Mouse (Mus musculus): ENCODE measurements around the gene Amhr2. TPM values are rescaled to one million over a fixed set of nuclear protein-coding genes. Genes with fewer than 3 reads are reported as not detected.
A peak's percentile ranks its signal among the peaks of the same experiment; 100 is the strongest.

The Amhr2 gene
- polyA plus RNA-seq, 1 experiment from 2014 or later = 0.18 TPM

DNA sequence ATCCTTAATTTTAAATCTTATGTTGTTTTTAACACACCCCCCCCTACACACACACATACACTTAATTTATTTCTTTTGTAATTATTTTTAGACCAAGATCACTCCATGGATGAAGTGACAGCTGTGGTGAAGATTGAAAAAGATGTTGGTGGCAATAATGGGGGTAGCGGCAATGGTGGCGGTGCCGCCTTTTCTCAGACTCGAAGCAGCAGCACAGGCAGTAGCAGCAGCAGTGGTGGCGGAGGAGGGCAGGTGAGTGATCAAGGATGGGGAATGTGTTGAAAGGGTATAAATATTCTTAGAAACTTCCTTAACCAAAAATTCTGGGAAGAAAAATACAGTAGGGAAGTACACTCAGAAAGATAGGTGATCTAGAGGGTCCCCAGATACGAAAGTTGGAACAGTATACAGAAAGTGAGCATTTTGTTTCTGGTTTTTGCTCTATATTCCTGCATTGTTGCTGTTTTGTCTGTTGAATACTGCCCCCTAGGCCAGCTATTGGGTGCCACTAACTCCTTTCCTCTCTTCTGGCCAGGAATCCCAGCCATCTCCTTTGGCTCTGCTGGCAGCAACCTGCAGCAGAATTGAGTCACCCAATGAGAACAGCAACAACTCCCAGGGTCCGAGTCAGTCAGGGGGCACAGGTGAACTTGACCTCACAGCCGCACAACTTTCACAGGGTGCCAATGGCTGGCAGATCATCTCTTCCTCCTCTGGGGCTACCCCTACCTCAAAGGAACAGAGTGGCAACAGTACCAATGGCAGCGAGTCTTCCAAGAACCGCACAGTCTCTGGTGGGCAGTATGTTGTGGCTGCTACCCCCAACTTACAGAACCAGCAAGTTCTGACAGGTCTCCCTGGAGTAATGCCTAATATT is 37.2 kb upstream of the Amhr2 start:
- peaks cover 50% of the 10 kb centered on the region for H3K4me1 ChIP-seq (replicated peaks)
- no peak overlapping the region for H3K27ac ChIP-seq
- DNase-seq (ENCODE audit: low spot score) = no peak
- no peaks in the 10 kb centered on the region for H3K9me3 ChIP-seq
- H3K36me3 ChIP-seq = peaks cover 57% of the 10 kb centered on the region
- H3K27me3 ChIP-seq (ENCODE audit: insufficient read depth, poor library complexity, severe bottlenecking) = no peaks in the 10 kb centered on the region
- WGBS = 96% methylated on average over 10 of the region's 10 CpGs
- H3K4me3 ChIP-seq = peak overlapping the region; percentile 16; the same call in 1 of the 2 replicates

DNA sequence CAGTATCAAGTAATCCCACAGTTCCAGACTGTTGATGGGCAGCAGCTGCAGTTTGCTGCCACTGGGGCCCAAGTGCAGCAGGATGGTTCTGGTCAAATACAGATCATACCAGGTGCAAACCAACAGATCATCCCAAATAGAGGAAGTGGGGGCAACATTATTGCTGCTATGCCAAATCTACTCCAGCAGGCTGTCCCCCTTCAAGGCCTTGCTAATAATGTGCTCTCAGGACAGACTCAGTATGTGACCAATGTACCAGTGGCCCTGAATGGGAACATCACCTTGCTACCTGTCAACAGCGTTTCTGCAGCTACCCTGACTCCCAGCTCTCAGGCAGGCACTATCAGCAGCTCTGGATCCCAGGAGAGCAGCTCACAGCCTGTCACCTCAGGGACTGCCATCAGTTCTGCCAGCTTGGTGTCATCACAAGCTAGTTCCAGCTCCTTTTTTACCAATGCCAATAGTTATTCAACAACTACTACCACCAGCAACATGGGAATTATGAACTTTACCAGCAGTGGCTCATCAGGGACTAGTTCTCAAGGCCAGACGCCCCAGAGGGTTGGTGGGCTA is 36.5 kb upstream of the Amhr2 start:
- no peak for DNase-seq (ENCODE audit: low spot score)
- H3K9me3 ChIP-seq = no peaks in the 10 kb centered on the region
- H3K27me3 ChIP-seq (ENCODE audit: insufficient read depth, poor library complexity, severe bottlenecking) = no peaks in the 10 kb centered on the region
- H3K4me1 ChIP-seq (replicated peaks) = peaks cover 50% of the 10 kb centered on the region
- peaks cover 65% of the 10 kb centered on the region for H3K36me3 ChIP-seq
- WGBS = 86% methylated on average over 2 of the region's 2 CpGs
- no peak overlapping the region for H3K27ac ChIP-seq
- peak overlapping the region; percentile 25; the same call in 1 of the 2 replicates for H3K4me3 ChIP-seq

DNA sequence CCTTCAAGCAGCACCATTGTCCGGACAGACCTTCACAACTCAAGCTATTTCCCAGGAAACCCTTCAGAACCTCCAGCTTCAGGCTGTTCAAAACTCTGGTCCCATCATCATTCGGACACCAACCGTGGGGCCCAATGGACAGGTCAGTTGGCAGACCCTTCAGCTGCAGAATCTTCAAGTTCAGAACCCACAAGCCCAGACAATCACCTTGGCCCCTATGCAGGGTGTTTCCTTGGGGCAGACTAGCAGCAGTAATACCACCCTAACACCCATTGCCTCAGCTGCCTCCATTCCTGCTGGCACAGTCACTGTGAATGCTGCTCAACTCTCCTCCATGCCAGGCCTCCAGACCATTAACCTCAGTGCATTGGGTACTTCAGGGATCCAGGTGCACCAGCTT is 35.9 kb upstream of the Amhr2 start:
- Histone ChIP-seq H3K27ac (no peak overlapping the region), H3K4me3 (peak overlapping the region; percentile 25; the same call in 1 of the 2 replicates), H3K36me3 (peaks cover 71% of the 10 kb centered on the region), H3K27me3 (ENCODE audit: insufficient read depth, poor library complexity, severe bottlenecking) (no peaks in the 10 kb centered on the region), H3K9me3 (no peaks in the 10 kb centered on the region), H3K4me1 (replicated peaks) (peaks cover 50% of the 10 kb centered on the region)
- no peak for DNase-seq (ENCODE audit: low spot score)
- WGBS = 94% methylated on average over 3 of the region's 3 CpGs

DNA sequence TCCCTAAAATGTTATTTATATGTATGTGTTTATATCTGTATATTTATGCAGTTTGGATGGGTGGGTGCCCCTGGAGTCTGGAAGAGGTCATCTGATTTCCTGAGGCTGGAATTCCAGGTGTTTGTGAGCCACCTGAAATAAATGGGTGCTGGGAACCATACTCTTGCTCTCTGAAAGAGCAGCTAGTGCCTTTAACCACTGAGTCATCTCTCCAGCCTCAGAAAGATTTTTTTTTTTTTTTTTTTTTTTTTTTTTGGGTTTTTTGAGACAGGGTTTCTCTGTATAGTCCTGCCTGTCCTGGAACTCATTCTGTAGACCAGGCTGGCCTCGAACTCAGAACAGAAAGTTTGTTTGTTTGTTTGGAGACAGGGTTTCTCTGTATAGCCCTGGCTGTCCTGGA is 34.1 kb upstream of the Amhr2 start:
- Histone ChIP-seq H3K4me3 (peak overlapping the region; percentile 25), H3K27me3 (ENCODE audit: insufficient read depth, poor library complexity, severe bottlenecking) (no peaks in the 10 kb centered on the region), H3K4me1 (replicated peaks) (peaks cover 45% of the 10 kb centered on the region), H3K27ac (no peak overlapping the region), H3K9me3 (no peaks in the 10 kb centered on the region), H3K36me3 (peaks cover 88% of the 10 kb centered on the region)
- WGBS = 95% methylated on average over 1 of the region's 1 CpGs
- no peak for DNase-seq (ENCODE audit: low spot score)

DNA sequence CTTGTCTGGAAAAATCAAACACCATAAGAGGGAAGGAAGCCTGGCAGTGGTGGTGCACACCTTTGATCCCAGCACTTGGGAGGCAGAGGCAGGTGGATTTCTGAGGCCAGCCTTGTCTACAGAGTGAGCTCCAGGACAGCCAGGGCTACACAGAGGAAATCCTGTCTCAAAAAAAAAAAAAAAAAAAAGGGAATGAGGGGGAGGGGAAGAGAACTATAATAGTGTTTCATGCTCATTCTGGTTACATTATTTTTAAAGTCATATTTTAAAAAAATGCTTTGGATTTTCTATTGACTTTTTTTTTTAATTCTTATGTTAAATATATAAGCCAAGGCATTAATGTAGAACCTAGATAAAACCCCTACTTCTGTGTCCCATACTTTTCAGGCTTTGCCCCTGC is 31.5 kb upstream of the Amhr2 start:
- Histone ChIP-seq H3K27ac (no peak overlapping the region), H3K4me3 (no peak overlapping the region), H3K4me1 (replicated peaks) (peaks cover 23% of the 10 kb centered on the region), H3K27me3 (ENCODE audit: insufficient read depth, poor library complexity, severe bottlenecking) (no peaks in the 10 kb centered on the region), H3K36me3 (peaks cover 98% of the 10 kb centered on the region), H3K9me3 (no peaks in the 10 kb centered on the region)
- DNase-seq (ENCODE audit: low spot score) = no peak

DNA sequence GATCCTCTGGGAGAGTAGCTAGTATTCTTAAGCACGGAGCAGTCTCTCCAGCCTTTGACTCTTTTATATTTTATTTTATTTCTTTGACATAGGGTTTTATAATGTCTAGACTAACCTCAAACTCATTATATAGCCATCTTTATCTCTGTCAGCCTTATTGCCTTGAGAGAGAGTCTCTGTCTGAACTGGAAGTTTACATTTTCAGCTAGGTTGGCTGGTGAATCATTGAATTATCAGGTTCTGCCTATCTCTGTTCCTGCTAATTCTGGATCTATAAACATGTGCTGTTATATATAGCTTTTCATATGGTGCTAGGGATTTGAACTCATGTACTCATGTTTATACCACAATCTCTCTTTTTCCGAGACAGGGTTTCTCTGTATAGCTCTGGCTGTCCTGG is 27.6 kb upstream of the Amhr2 start:
- Histone ChIP-seq H3K4me3 (no peak overlapping the region), H3K27me3 (ENCODE audit: insufficient read depth, poor library complexity, severe bottlenecking) (no peaks in the 10 kb centered on the region), H3K4me1 (replicated peaks) (no peaks in the 10 kb centered on the region), H3K9me3 (no peaks in the 10 kb centered on the region), H3K36me3 (peaks cover 87% of the 10 kb centered on the region), H3K27ac (no peak overlapping the region)
- no peak for DNase-seq (ENCODE audit: low spot score)
- 91% methylated on average over 2 of the region's 2 CpGs for WGBS

DNA sequence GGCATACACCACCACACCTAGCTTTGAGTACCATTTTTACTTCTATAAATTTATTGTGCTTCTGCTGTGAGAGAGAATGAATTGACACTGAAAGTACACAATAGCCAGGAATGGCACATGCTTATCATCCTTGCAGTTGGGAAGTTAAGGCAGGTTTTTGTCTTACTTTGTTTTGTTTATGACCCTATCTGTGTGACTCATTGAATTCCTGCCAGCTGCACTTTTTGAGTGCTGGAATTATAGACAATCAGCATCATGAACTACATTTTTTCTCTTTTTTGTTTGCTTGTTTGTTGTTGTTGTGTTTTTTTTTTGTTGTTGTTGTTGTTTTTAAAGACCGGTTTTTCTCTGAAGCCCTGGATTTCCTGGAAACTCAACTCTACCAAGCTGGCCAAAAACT is 24.2 kb upstream of the Amhr2 start:
- no peak for DNase-seq (ENCODE audit: low spot score)
- Histone ChIP-seq H3K4me3 (no peak overlapping the region), H3K27ac (no peak overlapping the region), H3K9me3 (no peaks in the 10 kb centered on the region), H3K4me1 (replicated peaks) (no peaks in the 10 kb centered on the region), H3K36me3 (peaks cover 87% of the 10 kb centered on the region), H3K27me3 (ENCODE audit: insufficient read depth, poor library complexity, severe bottlenecking) (no peaks in the 10 kb centered on the region)
- 63% methylated on average over 1 of the region's 1 CpGs for WGBS

DNA sequence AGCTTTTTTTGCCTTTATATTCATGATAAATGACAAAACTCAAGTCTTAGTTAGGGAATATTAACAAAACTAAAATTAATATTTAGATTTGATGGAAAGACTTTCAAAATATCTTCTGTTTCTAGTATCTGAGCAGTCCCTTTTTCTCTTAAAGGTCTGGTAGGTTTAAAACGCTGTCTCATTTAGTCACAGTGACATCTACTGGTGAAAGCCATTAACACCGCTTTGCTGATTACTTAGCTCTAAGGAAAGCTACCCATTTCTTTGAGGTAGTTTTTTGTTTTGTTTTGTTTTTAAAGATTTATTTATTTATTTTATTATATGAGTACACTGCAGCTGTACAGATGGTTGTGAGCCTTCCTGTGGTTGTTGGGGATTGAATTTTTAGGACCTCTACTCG is 23.7 kb upstream of the Amhr2 start:
- 66% methylated on average over 3 of the region's 3 CpGs for WGBS
- H3K4me1 ChIP-seq (replicated peaks) = no peaks in the 10 kb centered on the region
- DNase-seq (ENCODE audit: low spot score) = no peak
- H3K4me3 ChIP-seq = no peak overlapping the region
- no peaks in the 10 kb centered on the region for H3K27me3 ChIP-seq (ENCODE audit: insufficient read depth, poor library complexity, severe bottlenecking)
- H3K9me3 ChIP-seq = no peaks in the 10 kb centered on the region
- peaks cover 88% of the 10 kb centered on the region for H3K36me3 ChIP-seq
- no peak overlapping the region for H3K27ac ChIP-seq

DNA sequence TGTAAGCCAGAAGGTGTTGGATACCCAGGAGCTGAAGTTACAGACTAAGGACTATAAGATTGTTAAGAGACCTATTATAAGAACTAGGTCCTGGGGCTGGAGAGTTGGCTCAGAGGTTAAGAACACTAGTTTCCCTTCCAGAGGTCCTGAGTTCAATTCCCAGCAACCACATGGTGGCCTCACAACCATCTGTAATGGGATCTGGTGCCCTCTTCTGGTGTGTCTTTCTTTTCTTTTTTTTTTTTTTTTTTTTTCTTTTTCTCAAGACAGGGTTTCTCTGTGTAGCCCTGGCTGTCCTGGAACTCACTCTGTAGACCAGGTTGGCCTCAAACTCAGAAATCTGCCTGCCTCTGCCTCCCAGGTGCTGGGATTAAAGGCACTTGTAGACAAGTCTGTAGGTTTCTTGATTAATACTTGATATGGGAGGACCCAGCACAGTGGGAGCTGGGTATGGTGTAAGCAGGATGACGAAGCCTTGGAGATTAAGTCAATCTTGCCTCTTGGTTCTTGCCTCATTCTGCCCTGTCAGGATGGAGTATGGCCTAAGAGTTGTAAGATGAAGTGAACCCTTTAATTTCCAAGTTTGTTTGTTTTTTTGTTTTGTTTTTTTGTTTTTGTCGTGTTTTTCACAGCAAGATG is 21.4 kb upstream of the Amhr2 start:
- no peak for DNase-seq (ENCODE audit: low spot score)
- no peaks in the 10 kb centered on the region for H3K4me1 ChIP-seq (replicated peaks)
- peaks cover 89% of the 10 kb centered on the region for H3K36me3 ChIP-seq
- no peak overlapping the region for H3K4me3 ChIP-seq
- H3K27ac ChIP-seq = no peak overlapping the region
- 96% methylated on average over 2 of the region's 2 CpGs for WGBS
- H3K27me3 ChIP-seq (ENCODE audit: insufficient read depth, poor library complexity, severe bottlenecking) = no peaks in the 10 kb centered on the region
- no peaks in the 10 kb centered on the region for H3K9me3 ChIP-seq

DNA sequence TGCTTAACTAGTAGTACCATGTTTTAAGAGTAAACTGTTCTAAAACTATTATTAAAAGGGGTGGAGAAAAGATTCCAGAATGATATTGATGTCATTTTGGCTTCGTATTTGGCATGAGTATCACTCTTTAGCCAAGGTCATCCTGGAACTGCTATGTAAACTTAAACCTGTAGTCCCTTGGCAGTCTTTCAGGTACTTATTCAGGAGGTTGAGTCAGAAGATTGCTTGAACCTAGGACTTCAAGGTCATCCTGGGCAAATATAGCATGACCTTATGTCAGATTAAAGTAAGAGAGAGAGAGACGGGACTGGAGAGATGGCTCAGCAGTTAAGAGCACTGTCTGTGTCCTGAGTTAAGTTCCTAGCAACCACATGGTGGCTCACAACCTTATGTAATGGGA is 20.5 kb upstream of the Amhr2 start:
- no peak for DNase-seq (ENCODE audit: low spot score)
- no peaks in the 10 kb centered on the region for H3K4me1 ChIP-seq (replicated peaks)
- 89% methylated on average over 2 of the region's 2 CpGs for WGBS
- no peaks in the 10 kb centered on the region for H3K27me3 ChIP-seq (ENCODE audit: insufficient read depth, poor library complexity, severe bottlenecking)
- peaks cover 89% of the 10 kb centered on the region for H3K36me3 ChIP-seq
- no peak overlapping the region for H3K4me3 ChIP-seq
- H3K9me3 ChIP-seq = no peaks in the 10 kb centered on the region
- no peak overlapping the region for H3K27ac ChIP-seq

DNA sequence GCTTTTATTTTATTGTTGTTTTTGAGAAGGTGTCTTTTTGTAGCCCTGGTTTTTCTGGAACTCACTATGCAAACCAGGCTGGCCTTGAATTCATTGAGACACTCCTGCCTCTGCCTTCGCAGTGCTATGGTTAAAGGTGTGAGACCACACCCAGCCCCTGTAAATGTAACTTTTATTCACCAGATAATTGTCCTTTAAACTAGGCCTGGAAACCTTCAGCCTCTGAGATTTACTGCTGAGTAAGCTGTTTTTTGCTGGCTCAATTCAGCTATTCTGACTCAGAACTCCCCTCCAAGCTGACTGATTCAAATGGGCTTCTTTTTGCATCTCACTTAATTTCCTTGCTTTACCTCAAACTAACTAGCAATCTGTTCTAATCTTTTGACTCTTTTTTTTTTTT is 18.2 kb upstream of the Amhr2 start:
- H3K4me1 ChIP-seq (replicated peaks) = no peaks in the 10 kb centered on the region
- H3K36me3 ChIP-seq = peaks cover 99% of the 10 kb centered on the region
- H3K27me3 ChIP-seq (ENCODE audit: insufficient read depth, poor library complexity, severe bottlenecking) = no peaks in the 10 kb centered on the region
- 94% methylated on average over 1 of the region's 1 CpGs for WGBS
- H3K4me3 ChIP-seq = no peak overlapping the region
- H3K9me3 ChIP-seq = no peaks in the 10 kb centered on the region
- H3K27ac ChIP-seq = no peak overlapping the region
- no peak for DNase-seq (ENCODE audit: low spot score)

DNA sequence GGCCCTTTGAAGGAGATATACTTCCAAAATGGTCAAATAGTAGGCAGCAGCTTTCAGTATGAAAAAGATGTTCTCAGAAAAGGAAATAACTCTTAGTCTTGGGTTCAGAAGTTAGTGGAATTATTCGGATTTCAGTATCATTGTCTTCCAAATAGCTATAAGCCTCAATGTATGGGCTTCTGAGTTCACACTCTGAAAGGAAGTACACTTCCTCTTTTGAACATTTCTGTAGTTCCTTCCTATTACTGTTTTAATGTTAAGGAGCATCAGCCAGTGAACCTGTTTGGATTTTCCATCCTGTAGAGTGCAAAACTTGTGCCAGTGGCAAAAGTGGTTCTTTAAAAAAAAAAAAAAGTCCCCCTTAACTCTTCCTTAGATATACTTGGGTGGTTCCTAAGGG is 13.1 kb upstream of the Amhr2 start:
- H3K36me3 ChIP-seq = peaks cover 99% of the 10 kb centered on the region
- H3K27me3 ChIP-seq (ENCODE audit: insufficient read depth, poor library complexity, severe bottlenecking) = no peaks in the 10 kb centered on the region
- no peak overlapping the region for H3K27ac ChIP-seq
- no peaks in the 10 kb centered on the region for H3K4me1 ChIP-seq (replicated peaks)
- no peak overlapping the region for H3K4me3 ChIP-seq
- H3K9me3 ChIP-seq = no peaks in the 10 kb centered on the region
- WGBS = 97% methylated on average over 1 of the region's 1 CpGs
- DNase-seq (ENCODE audit: low spot score) = no peak

DNA sequence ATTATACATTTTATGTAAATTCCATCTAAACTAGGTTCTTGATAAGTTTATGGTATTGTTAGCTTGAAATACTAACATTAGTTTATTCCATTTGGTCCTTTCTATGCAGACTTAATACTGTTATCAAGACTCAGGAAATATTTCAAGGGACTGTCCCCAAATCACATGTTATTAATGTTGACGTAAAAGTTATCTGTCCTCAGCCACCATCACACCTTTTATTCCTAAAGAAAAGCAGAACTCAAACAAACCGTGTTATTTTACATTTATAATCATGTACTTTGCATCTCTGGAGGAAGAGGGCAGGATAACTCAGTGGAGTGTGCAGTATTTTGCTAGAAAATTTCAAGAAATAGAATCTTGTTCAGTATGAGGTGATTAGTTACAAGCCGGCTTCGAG is 12.0 kb upstream of the Amhr2 start:
- peaks cover 96% of the 10 kb centered on the region for H3K36me3 ChIP-seq
- H3K27ac ChIP-seq = no peak overlapping the region
- H3K9me3 ChIP-seq = no peaks in the 10 kb centered on the region
- H3K4me1 ChIP-seq (replicated peaks) = no peaks in the 10 kb centered on the region
- H3K27me3 ChIP-seq (ENCODE audit: insufficient read depth, poor library complexity, severe bottlenecking) = no peaks in the 10 kb centered on the region
- WGBS = 95% methylated on average over 4 of the region's 4 CpGs
- H3K4me3 ChIP-seq = no peak overlapping the region
- DNase-seq (ENCODE audit: low spot score) = no peak

All from hindbrain, embryonic 10.5 days (tissue).